Mouse (Mus musculus) embryonic facial prominence, embryonic 14.5 days (tissue): ENCODE data around the gene Stk11ip. TPM values are rescaled to one million over a fixed set of nuclear protein-coding genes. Genes with fewer than 3 reads are reported as not detected.

Experiments
- ATAC-seq: fragments of 200-750 bp; cut with Nextera tagmentation; 2 replicates; pipeline ENCODE4 v1.8.0; 2017; ENCODE audit warnings: low read depth, moderate number of reproducible peaks, moderate TSS enrichment
- DNase-seq: peaks from one replicate; pipeline ENCODE4 v3.0.0-alpha.2; 2015; ENCODE audit warnings: low spot score
- H3K27ac ChIP-seq: fragments of 300-500 bp; sonication (generic); replicated peaks from 2 replicates; pipeline ENCODE4 v1.5.1; 2014; ENCODE audit warnings: low read depth, mild to moderate bottlenecking, low read length, moderate library complexity
- H3K27me3 ChIP-seq: fragments of 300-500 bp; sonication (generic); replicated peaks from 2 replicates; pipeline ENCODE4 v1.6.1; 2014; ENCODE audit warnings: low read length; ENCODE audit not compliant: control insufficient read depth, insufficient read depth
- H3K36me3 ChIP-seq: fragments of 300-500 bp; sonication (generic); 2 replicates; pipeline ENCODE4 v1.6.1; 2014; ENCODE audit warnings: low read length, mixed read lengths; ENCODE audit not compliant: control insufficient read depth, insufficient read depth
- H3K4me1 ChIP-seq: fragments of 300-500 bp; sonication (generic); 2 replicates; pipeline ENCODE4 v1.6.1; 2014; ENCODE audit warnings: antibody characterized with exemption, low read length; ENCODE audit not compliant: control insufficient read depth, insufficient read depth
- H3K4me2 ChIP-seq: fragments of 300-500 bp; sonication (generic); 2 replicates; pipeline ENCODE4 v1.6.1; 2014; ENCODE audit warnings: low read depth, mild to moderate bottlenecking, low read length, moderate library complexity, mixed read lengths
- H3K4me3 ChIP-seq: fragments of 300-500 bp; sonication (generic); 2 replicates; pipeline ENCODE4 v1.5.1; 2014; ENCODE audit warnings: low read depth, mild to moderate bottlenecking, low read length
- H3K9ac ChIP-seq: fragments of 300-500 bp; sonication (generic); 2 replicates; pipeline ENCODE4 v1.6.1; 2014; ENCODE audit warnings: low read depth, mild to moderate bottlenecking, low read length, moderate library complexity, mixed read lengths
- H3K9me3 ChIP-seq: fragments of 300-500 bp; sonication (generic); 2 replicates; pipeline ENCODE4 v1.6.1; 2016; ENCODE audit warnings: low read length; ENCODE audit not compliant: control insufficient read depth
- WGBS: fragments of 180-500 bp; shearing (Covaris S2); extraction: QIAGEN DNeasy Blood & Tissue Kit; methylation state at CpG from one replicate; pipeline ENCODE4 v1.1.7; 2014; 5-methylcytosine and 5-hydroxymethylcytosine counted together
- polyA plus RNA-seq: library from polyadenylated mRNA; unstranded; fragments of >200 nt; fragmentation: Nextera tagmentation; extraction: Ambion mirVana; gene quantifications from 2 replicates; pipeline ENCODE4 v1.2.1, GENCODE M21; 2014

Gene Stk11ip
- polyA plus RNA-seq, 1 experiment from 2014 or later = 13.1 TPM

DNA sequence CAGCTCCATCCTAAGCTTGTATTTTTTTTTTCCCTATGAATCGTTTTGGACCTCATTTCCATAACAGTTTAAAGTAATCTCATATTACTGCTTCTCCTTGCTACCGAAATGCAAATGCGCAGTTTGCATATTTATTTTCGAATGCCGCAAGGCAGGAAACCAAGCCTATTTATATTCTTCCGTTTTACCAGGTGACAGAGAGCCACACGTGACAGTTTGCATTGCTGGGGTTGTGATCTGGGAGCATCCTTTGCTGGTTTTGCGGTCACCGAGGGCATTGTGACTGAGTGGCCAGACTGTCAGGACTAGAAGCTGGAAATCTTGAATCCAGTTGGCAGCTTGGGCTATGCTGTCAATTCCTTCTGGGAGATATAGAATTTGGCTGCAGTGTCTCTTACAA, 44.3 kb downstream of the Stk11ip start:
- WGBS = 63% methylated on average over 9 of the region's 9 CpGs
- no peaks in the 10 kb centered on the region; the same call in 1 of the 2 replicates for H3K27me3 ChIP-seq

DNA sequence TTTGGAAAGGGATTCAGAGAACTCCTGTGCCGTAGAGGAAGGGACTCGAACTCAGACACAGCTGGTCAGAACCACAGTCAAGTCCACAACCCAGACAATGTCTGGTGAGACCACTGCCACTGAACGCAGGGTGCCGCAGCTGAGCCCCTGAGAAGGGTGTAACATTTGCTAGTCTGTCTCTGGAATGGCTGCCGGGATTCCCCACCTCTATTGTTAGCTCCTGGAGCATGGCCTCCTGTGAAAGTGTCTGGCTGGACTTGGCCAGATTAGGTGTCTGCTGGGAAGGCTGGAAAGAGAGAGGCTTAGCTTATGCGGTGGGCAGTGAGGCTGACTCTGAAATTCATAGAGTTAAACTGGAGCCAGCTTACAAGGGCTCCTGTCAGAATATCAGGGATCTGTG, 49.1 kb downstream of the Stk11ip start:
- ATAC-seq (0 out of 2 replicates have a peak, but pooled peaks have one; percentile 37), DNase-seq (no peak)
- 66% methylated on average over 6 of the region's 6 CpGs for WGBS
- Histone ChIP-seq H3K9ac (no peak overlapping the region), H3K4me1 (no peaks in the 10 kb centered on the region), H3K9me3 (no peaks in the 10 kb centered on the region), H3K27ac (no peak overlapping the region), H3K4me2 (no peak overlapping the region), H3K36me3 (no peaks in the 10 kb centered on the region), H3K4me3 (no peak overlapping the region), H3K27me3 (no peaks in the 10 kb centered on the region; the same call in 1 of the 2 replicates)

More for the DNA sequence above, 44.3 kb downstream of the Stk11ip start:
- Histone ChIP-seq H3K4me3 (no peak overlapping the region), H3K4me2 (no peak overlapping the region), H3K9me3 (peaks cover 4% of the 10 kb centered on the region; the same call in 1 of the 2 replicates), H3K9ac (no peak overlapping the region), H3K4me1 (peaks cover 5% of the 10 kb centered on the region; the same call in 1 of the 2 replicates), H3K27ac (no peak overlapping the region), H3K36me3 (no peaks in the 10 kb centered on the region)
- no peak for ATAC-seq
- DNase-seq = no peak

DNA sequence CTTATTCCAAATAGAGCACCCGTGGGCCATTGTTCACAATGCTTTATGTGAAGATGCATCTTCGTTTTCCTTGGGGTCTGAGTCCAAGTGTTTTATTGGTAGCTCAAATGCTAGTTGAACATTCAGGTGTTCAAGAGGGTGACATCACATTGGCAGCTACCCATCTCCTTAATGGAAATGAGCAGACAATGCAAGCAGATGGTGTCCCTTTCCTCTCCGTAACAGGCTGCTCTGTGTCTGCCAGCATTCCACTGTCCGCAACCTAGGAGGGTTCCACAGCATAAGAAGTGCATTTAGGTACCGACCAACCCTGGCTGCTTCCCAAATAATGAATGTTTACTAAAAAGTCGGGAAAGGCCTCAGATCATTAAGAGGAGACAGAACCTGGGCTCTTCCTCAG, 51.4 kb downstream of the Stk11ip start:
- no peak overlapping the region for H3K4me2 ChIP-seq
- no peak for ATAC-seq

DNA sequence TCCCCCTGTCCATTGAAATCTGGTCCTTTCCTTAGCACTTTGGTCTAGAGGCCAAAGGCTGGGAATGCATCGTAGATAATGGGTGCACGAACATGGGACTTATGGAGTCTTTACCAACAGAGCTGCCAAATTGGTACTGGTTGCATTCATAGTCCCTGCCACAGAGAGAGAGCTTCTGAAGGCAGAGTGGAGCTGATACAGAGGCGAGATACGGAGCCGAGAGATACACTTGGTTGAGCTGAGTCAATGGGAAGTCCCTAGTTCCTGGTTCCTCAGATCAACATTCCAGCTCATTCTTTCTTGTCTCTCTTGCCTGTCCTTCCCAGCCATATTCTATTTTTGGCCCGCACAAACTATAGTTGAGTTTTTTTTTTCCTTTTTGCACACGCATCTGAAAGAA, 52.4 kb downstream of the Stk11ip start:
- WGBS = 87% methylated on average over 7 of the region's 7 CpGs
- Histone ChIP-seq H3K4me3 (no peak overlapping the region), H3K4me1 (no peaks in the 10 kb centered on the region), H3K27me3 (no peaks in the 10 kb centered on the region), H3K9me3 (no peaks in the 10 kb centered on the region), H3K36me3 (no peaks in the 10 kb centered on the region), H3K27ac (no peak overlapping the region), H3K4me2 (no peak overlapping the region), H3K9ac (no peak overlapping the region)
- DNase-seq (no peak), ATAC-seq (no peak)

More for the DNA sequence above, 51.4 kb downstream of the Stk11ip start:
- Histone ChIP-seq H3K4me1 (no peaks in the 10 kb centered on the region), H3K4me3 (no peak overlapping the region), H3K36me3 (no peaks in the 10 kb centered on the region), H3K27ac (no peak overlapping the region), H3K9me3 (no peaks in the 10 kb centered on the region), H3K9ac (no peak overlapping the region), H3K27me3 (no peaks in the 10 kb centered on the region)
- DNase-seq = no peak
- 70% methylated on average over 6 of the region's 6 CpGs for WGBS

DNA sequence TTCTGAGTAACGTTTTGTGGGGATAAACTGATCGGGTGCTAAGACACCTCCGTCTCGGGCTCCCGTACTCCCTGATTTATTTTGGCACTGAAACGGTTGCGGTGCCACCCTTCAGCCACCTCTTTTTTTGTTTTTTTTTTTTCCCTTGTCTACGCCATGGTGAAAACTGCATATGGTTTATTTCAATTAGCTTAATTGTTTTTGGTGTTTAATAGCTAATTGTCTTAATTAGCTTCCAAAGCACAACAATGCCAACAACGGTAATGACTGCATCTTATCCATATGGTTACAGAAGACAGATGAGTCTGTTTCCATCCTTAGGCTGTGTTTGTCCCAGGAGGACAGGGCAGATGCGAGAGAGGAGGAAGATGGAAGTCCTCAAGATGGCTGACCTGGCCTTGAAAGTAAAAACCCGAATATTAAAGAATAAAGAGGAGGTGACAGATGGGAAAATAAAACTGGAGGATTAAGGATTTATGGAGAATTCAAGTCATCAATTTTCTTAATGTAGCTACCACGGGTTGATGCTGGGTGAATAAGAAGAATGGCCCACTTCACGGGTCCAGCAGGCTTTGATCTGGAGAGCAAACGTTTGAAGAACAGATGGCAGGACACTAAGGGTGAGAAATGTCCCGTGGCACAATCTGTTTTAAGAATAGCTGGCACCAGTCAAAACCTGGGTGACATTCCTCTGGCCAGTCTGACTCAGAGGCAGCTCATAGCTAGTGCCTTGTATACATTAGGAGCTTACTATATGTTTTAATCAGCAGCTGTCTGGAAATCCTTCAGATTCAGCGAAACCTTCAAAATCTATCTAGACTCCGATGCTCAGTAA, 53.4 kb downstream of the Stk11ip start:
- Histone ChIP-seq H3K9me3 (no peaks in the 10 kb centered on the region), H3K4me3 (no peak overlapping the region), H3K4me1 (no peaks in the 10 kb centered on the region), H3K4me2 (no peak overlapping the region), H3K27me3 (no peaks in the 10 kb centered on the region), H3K36me3 (no peaks in the 10 kb centered on the region), H3K27ac (no peak overlapping the region), H3K9ac (no peak overlapping the region)
- no peak for DNase-seq
- no peak for ATAC-seq
- 79% methylated on average over 17 of the region's 17 CpGs for WGBS

DNA sequence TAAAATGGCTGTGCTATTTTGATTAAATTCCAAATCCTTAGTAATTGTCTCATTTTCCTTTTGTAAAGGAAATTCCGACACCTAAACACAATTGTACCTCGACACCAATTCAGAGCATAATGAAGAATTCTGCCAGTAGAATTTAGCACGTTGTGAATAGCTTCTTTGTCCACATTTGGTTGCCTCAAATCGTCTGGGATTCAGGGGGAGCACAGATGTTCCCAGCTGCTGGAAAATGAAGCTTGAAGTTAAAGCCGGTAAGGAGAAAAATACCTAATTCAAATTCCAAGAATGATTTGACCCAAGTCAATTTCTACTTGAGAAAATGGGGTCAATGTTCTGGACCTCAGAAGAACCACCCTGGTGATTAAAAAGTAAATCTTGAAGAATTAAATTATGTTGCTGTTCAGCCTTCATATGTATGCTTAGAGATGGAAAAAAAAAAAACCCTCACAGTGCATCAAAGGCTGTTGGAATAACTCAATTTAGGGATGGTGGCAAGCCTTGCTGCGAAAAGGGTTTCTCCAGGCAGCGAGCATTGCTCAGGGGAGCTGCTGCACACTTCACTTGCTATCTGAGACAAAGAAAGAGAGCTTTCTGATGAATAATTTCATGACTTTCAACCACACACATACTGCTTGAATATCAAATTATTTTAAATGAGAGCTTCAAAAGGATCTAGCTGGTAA, 60.8 kb downstream of the Stk11ip start:
- Histone ChIP-seq H3K4me3 (no peak overlapping the region), H3K9ac (no peak overlapping the region), H3K9me3 (no peaks in the 10 kb centered on the region), H3K4me1 (peaks cover 6% of the 10 kb centered on the region; the same call in 1 of the 2 replicates), H3K4me2 (0 out of 2 replicates have a peak overlapping the region, but pooled peaks have one; percentile 4), H3K36me3 (no peaks in the 10 kb centered on the region), H3K27me3 (no peaks in the 10 kb centered on the region), H3K27ac (no peak overlapping the region)
- ATAC-seq (no peak), DNase-seq (peak; percentile 51)
- 18% methylated on average over 7 of the region's 7 CpGs for WGBS

DNA sequence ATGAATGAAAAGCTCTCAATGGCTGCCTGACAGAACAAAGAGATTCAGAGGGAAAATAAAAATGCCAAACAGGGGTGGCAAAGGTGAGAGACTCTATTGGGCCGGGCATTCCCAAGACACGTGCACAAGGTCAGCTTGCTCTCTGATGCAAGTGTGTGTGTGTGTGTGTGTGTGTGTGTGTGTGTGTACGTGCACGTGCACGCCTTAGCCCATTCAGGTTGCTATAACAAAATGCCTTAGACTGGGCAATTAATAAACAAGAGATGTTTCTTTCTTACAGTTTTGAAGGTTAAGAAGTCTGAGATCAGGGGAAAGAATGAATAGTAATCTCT, 61.3 kb downstream of the Stk11ip start:
- Histone ChIP-seq H3K27ac (no peak overlapping the region), H3K4me3 (no peak overlapping the region), H3K9ac (no peak overlapping the region), H3K4me1 (peaks cover 6% of the 10 kb centered on the region; the same call in 1 of the 2 replicates), H3K27me3 (no peaks in the 10 kb centered on the region), H3K9me3 (no peaks in the 10 kb centered on the region), H3K36me3 (no peaks in the 10 kb centered on the region), H3K4me2 (no peak overlapping the region)
- WGBS = 70% methylated on average over 5 of the region's 5 CpGs
- ATAC-seq (no peak), DNase-seq (no peak)

DNA sequence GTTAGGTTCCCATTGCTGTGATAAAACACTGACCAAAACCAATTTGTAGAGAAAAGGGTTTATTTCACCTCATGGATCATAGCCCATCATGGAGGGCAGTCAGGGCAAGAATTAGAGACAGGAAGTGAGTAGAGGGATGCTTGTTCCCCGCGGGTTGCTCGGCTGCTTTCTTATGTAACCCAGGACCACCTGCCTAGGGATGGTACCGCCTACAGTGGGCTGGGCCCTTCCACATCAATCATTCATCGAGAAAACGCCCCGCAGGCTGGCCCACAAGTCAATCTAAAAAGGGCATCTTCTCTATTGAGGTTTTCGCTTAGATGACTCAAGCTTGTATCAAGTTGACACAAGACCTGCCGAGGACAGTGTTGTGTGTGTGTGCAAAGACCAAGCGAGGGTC, 61.7 kb downstream of the Stk11ip start:
- 66% methylated on average over 10 of the region's 10 CpGs for WGBS
- DNase-seq (no peak), ATAC-seq (no peak)
- H3K4me1 ChIP-seq = peaks cover 6% of the 10 kb centered on the region; the same call in 1 of the 2 replicates
- no peak overlapping the region for H3K4me3 ChIP-seq
- H3K36me3 ChIP-seq = no peaks in the 10 kb centered on the region
- H3K9ac ChIP-seq = no peak overlapping the region
- H3K9me3 ChIP-seq = no peaks in the 10 kb centered on the region
- H3K4me2 ChIP-seq = no peak overlapping the region
- H3K27me3 ChIP-seq = no peaks in the 10 kb centered on the region
- no peak overlapping the region for H3K27ac ChIP-seq
